Mouse (Mus musculus) liver, embryonic 15.5 days (tissue): ENCODE data around the gene Slc16a6. TPM values are rescaled to one million over a fixed set of nuclear protein-coding genes. Genes with fewer than 3 reads are reported as not detected.
A peak's percentile ranks its signal among the peaks of the same experiment; 100 is the strongest.

ENCODE experiments used
- ATAC-seq: fragments of 200-750 bp; cut with Nextera tagmentation; 2 replicates; pipeline ENCODE4 v1.8.0; 2017; ENCODE audit warnings: moderate number of reproducible peaks, mild to moderate bottlenecking, moderate library complexity; ENCODE audit not compliant: insufficient read depth
- H3K27ac ChIP-seq: fragments of 300-500 bp; sonication (generic); replicated peaks from 2 replicates; pipeline ENCODE4 v1.5.1; 2015; ENCODE audit warnings: mild to moderate bottlenecking, inconsistent platforms
- H3K27me3 ChIP-seq: fragments of 300-500 bp; sonication (generic); 2 replicates; pipeline ENCODE4 v1.6.1; 2015; ENCODE audit warnings: mild to moderate bottlenecking, inconsistent platforms
- H3K36me3 ChIP-seq: fragments of 300-500 bp; sonication (generic); replicated peaks from 2 replicates; pipeline ENCODE4 v1.6.1; 2015; ENCODE audit warnings: moderate library complexity, mild to moderate bottlenecking, inconsistent platforms
- H3K4me1 ChIP-seq: fragments of 300-500 bp; sonication (generic); replicated peaks from 2 replicates; pipeline ENCODE4 v1.6.1; 2015; ENCODE audit warnings: inconsistent platforms
- H3K4me2 ChIP-seq: fragments of 300-500 bp; sonication (generic); 2 replicates; pipeline ENCODE4 v1.6.1; 2015; ENCODE audit warnings: moderate library complexity, mild to moderate bottlenecking, inconsistent platforms
- H3K4me3 ChIP-seq: fragments of 300-500 bp; sonication (generic); replicated peaks from 2 replicates; pipeline ENCODE4 v1.5.1; 2015; ENCODE audit warnings: mild to moderate bottlenecking, inconsistent platforms
- H3K9ac ChIP-seq: fragments of 300-500 bp; sonication (generic); 2 replicates; pipeline ENCODE4 v1.6.1; 2015; ENCODE audit warnings: moderate library complexity, mild to moderate bottlenecking, inconsistent platforms
- H3K9me3 ChIP-seq: fragments of 300-500 bp; sonication (generic); replicated peaks from 2 replicates; pipeline ENCODE4 v1.6.1; 2016; ENCODE audit warnings: inconsistent platforms
- WGBS: fragments of 180-500 bp; shearing (Covaris S2); methylation state at CpG from one replicate; pipeline ENCODE4 v1.1.7; 2015; ENCODE audit warnings: mixed read lengths; ENCODE audit not compliant: insufficient replicate concordance; 5-methylcytosine and 5-hydroxymethylcytosine counted together
- polyA plus RNA-seq: library from polyadenylated mRNA; unstranded; fragments of >200 nt; fragmentation: Nextera tagmentation; extraction: Ambion mirVana; gene quantifications from 2 replicates; pipeline ENCODE4 v1.2.1, GENCODE M21; 2015

Gene Slc16a6
- polyA plus RNA-seq, 1 experiment from 2014 or later = 39.1 TPM

DNA sequence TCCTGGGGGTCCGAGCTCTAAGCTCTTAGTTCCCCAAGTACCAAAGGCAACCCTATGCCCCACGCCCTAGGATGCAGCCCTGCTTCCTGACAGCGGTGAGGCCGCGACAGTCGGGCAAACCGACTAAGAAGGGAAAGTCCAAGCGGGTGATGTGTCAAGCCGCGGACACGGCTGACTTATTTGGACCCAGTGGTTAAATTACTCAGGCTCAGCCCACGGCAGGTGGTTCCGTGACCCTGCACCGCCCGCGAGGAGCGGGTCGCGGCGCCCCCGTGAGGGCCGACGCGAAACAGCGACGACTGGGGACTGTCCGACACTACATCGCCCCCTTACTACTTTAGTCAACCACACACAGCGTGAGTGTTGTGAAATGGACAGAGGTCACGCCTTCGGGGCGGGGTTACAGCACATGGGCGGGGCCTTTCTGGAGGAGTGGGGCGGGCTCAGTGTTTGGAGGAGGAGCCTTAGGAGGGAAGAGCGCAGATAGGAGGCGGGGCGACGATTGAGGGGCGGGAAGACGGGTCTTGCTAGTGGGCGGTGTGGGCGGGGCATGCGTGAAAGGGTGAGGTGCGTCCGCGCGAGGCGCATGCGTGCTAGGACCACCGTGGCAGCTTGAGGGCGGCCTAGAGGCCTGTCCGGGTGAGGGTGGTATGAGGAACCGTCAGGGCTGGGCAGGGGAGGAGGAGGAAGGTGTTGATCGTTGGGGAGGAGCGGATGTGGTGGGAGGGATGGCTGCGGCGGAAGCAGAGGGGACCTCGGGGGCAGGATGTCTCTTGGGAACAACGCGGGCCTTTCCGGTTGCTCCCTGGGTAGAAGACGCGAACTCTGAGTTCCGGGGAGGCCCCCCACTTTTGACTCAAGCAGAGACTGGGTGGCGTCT is 47.8 kb downstream of the Slc16a6 start, which contains the start of gene Amz2:
Gene Amz2 (plus strand): TSS at position 555 of the 880 bp plus-strand sequence.
- Histone ChIP-seq H3K9me3 (no peaks in the 10 kb centered on the region), H3K4me2 (peak within 1 kb of the TSS; percentile 94), H3K4me3 (peak within 1 kb of the TSS; percentile 77), H3K27me3 (no peaks in the 10 kb centered on the region), H3K27ac (peak within 1 kb of the TSS; percentile 89), H3K4me1 (peaks cover 40% of the 10 kb centered on the region), H3K36me3 (peaks cover 20% of the 10 kb centered on the region), H3K9ac (peak within 1 kb of the TSS; percentile 67)
- ATAC-seq = peak; percentile 95
- under 1% methylated on average over 65 of the region's 65 CpGs for WGBS

DNA sequence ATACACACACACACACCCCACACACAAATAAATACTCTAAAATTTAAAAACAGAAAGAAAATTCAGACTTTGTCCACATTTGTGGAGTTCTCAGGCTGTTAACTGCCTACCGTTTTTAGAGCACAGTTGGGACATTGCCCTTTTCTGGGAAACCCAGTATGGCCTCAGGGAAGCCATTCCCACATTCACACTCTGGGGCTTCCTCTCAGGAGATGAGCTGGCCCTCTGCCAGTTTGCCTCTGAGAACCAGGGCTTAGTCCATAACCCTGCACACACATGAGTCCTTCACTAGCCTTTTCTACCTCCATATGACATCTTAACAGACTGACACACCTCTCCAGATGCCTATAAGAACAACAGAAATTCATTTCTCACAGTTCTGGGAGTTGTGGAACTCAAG is 50.1 kb downstream of the Slc16a6 start:
- Histone ChIP-seq H3K36me3 (no peaks in the 10 kb centered on the region), H3K27ac (no peak overlapping the region; the same call in 1 of the 2 replicates), H3K9me3 (no peaks in the 10 kb centered on the region), H3K4me3 (no peak overlapping the region), H3K27me3 (no peaks in the 10 kb centered on the region), H3K4me1 (peaks cover 40% of the 10 kb centered on the region), H3K9ac (no peak overlapping the region), H3K4me2 (no peak overlapping the region)
- no peak for ATAC-seq
- 57% methylated on average over 1 of the region's 1 CpGs for WGBS

DNA sequence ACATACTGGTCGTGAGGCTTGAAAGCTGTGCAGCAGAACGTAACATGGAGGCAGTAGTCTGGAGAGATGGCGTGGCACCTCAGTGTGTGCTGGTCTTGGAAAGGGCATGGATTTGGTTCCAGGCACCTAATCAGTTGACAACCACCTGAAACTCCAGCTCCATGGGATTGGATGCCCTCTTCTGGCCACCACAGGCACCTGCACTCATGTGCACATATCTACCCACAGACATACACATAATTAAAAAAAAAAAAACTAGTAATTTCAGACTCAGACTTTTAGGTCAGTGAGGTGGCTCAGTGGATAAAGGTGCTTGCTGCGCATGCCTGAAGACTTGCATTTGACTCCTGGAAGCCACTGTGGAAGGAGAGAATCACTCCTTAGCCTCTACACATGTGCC is 51.1 kb downstream of the Slc16a6 start:
- Histone ChIP-seq H3K27ac (no peak overlapping the region), H3K9me3 (no peaks in the 10 kb centered on the region), H3K36me3 (no peaks in the 10 kb centered on the region), H3K27me3 (no peaks in the 10 kb centered on the region), H3K4me3 (no peak overlapping the region), H3K4me1 (peaks cover 39% of the 10 kb centered on the region), H3K9ac (no peak overlapping the region), H3K4me2 (no peak overlapping the region)
- 88% methylated on average over 4 of the region's 4 CpGs for WGBS
- ATAC-seq = no peak

- no peaks in the 10 kb centered on the region for H3K9me3 ChIP-seq
- 67% methylated on average over 5 of the region's 5 CpGs for WGBS
- H3K27me3 ChIP-seq = no peaks in the 10 kb centered on the region
- no peaks in the 10 kb centered on the region for H3K36me3 ChIP-seq
- H3K4me3 ChIP-seq = no peak overlapping the region
- H3K27ac ChIP-seq = no peak overlapping the region
- no peak overlapping the region for H3K9ac ChIP-seq
- H3K4me1 ChIP-seq = peaks cover 28% of the 10 kb centered on the region
- no peak overlapping the region for H3K4me2 ChIP-seq
- ATAC-seq = no peak
Observed at GRCm38 (mm10) chr11:109421205-109421604, 52.2 kb downstream of the Slc16a6 start.

DNA sequence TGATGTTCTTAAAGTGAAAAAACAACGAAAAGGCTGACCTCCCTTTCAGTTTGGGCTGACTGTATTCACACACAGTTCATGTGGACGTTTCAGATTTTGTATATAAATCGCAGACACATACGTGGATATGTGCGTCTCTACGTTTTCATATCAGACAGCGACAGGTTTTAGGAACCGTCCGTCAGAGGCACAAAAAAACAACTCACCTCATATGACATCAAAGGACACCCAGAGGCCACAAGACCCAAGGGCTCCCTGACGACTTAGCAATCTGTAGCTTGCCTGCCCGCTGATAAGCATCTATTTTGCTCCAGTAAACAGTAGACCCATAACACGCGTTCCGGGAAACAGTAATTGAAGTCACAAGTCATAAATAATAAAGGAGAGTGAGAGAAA is 52.8 kb downstream of the Slc16a6 start:
- Histone ChIP-seq H3K27me3 (no peaks in the 10 kb centered on the region), H3K9me3 (no peaks in the 10 kb centered on the region), H3K4me3 (no peak overlapping the region), H3K4me1 (peaks cover 25% of the 10 kb centered on the region), H3K27ac (no peak overlapping the region), H3K36me3 (no peaks in the 10 kb centered on the region), H3K4me2 (0 out of 2 replicates have a peak overlapping the region, but pooled peaks have one; percentile 39), H3K9ac (no peak overlapping the region)
- WGBS = 57% methylated on average over 14 of the region's 14 CpGs
- no peak for ATAC-seq

DNA sequence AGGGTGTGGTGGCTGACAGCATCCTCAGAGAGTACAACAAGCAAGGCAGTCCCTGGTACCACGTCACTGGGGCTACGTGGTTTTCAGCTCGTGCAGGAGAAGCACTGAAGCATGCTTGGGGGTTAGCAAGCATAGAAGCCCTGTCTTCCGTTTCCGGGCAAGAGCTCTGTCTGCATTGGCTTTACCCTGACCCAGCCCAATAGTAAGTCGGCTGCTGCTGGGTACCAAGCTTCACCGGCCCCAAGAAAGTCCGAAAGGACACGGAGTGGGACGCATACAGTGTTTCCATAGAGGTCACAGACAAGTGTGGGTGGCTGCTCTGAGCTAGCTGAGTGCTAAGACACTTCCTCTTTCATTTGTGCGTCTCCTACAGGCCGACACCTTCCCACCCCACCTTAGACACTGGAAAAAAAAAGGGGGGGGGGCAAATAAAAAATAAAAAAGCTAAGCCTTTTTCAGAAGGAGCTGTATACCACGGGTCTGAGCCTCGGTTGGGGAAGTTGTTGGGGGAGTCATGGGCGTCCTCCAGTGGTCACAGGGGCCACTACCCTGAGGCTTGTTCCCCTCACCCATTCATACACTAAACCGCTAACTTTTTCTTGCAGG is 53.3 kb downstream of the Slc16a6 start:
- H3K9ac ChIP-seq = no peak overlapping the region
- peak overlapping the region; percentile 39 for H3K4me2 ChIP-seq
- no peak overlapping the region for H3K4me3 ChIP-seq
- no peak for ATAC-seq
- H3K36me3 ChIP-seq = no peaks in the 10 kb centered on the region
- no peaks in the 10 kb centered on the region for H3K27me3 ChIP-seq
- H3K9me3 ChIP-seq = no peaks in the 10 kb centered on the region
- peaks cover 20% of the 10 kb centered on the region for H3K4me1 ChIP-seq
- H3K27ac ChIP-seq = no peak overlapping the region
- 20% methylated on average over 16 of the region's 16 CpGs for WGBS

DNA sequence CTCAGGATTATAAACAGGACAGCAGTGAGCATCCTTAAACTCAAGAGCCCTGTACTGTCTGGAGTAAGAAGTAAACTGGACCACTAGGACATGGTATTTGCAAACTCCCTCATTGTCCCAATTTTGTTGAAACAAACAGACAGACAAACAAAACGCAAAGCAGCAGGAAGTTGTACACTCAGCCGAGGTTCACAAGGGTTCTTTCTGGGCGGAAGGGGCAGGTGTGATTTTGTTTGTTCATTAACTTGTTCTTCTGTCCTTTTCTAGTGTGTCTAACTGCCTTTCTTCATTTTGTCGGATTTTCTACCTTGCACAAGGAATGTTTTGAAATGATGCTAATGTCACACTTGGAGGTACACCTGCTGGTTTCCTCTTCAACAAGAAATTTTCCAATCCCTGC is 53.9 kb downstream of the Slc16a6 start:
- Histone ChIP-seq H3K4me1 (peaks cover 14% of the 10 kb centered on the region), H3K4me3 (no peak overlapping the region), H3K9ac (no peak overlapping the region), H3K4me2 (peak overlapping the region; percentile 39; the same call in 1 of the 2 replicates), H3K36me3 (no peaks in the 10 kb centered on the region), H3K27ac (no peak overlapping the region), H3K9me3 (no peaks in the 10 kb centered on the region), H3K27me3 (no peaks in the 10 kb centered on the region)
- 36% methylated on average over 4 of the region's 4 CpGs for WGBS
- no peak for ATAC-seq

DNA sequence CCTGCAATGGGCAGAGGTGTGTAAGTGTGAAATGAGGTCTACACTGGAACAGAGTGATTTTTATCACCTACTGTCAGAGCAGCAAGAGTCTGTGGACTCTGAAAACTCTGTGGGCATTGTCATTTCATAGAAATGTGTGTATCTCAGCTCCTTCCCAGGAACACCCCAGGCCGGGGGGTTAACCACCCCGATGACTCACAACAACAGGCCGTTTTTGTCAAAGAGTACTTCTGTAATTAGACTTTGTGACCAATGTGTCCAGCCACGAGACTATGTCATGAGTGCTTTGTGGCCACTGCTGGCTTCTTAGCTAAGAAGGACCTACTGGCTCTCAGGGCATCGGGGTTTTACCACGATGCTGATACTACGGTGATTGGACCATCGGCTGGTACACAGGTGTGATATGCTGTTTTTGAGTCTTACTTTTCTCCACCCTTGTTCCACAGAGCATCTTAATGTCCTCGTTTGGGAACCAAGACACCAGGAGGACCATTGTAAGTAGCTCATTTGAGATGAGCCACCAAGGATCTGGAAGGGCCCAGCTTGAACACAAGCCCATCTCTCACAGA is 55.8 kb downstream of the Slc16a6 start:
- H3K9ac ChIP-seq = no peak overlapping the region
- H3K27me3 ChIP-seq = no peaks in the 10 kb centered on the region
- WGBS = 60% methylated on average over 9 of the region's 9 CpGs
- H3K36me3 ChIP-seq = no peaks in the 10 kb centered on the region
- H3K4me1 ChIP-seq = no peaks in the 10 kb centered on the region; the same call in 1 of the 2 replicates
- no peak overlapping the region for H3K4me2 ChIP-seq
- ATAC-seq = no peak
- no peaks in the 10 kb centered on the region for H3K9me3 ChIP-seq
- H3K27ac ChIP-seq = no peak overlapping the region
- H3K4me3 ChIP-seq = no peak overlapping the region

DNA sequence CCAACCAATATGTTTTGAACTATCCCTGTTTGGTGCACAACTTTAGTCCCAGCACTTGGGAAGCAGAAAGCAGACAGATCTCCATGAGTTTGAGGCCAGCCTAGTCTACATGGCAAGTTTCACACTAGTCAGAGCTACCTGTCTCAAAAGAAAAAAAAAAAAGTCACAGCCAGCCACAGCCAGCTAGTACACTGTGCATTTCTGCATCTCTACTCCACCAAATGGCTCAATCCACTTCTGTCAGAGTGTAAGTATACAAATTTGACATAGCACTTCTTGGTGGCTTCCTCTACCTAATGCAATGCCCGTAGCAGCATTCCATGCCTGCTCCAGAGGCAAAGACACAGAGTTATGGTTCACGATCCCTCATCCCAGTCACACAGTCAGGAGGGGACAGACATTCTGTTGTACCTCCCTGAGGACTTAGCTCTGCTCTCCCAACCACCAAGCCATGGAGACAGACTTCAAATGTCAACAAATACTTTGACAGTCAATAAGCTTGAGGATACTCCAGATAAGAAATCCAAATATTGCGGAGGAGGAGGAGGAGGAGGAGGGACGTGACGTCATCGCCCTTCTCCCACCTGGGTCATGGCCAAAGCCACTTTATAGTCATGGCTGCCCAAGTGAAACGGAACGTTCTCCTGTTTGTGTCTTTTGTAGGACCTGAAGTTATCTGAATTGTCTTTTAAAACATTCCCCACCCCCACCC is 56.5 kb downstream of the Slc16a6 start:
- no peak overlapping the region for H3K9ac ChIP-seq
- no peaks in the 10 kb centered on the region; the same call in 1 of the 2 replicates for H3K4me1 ChIP-seq
- H3K27ac ChIP-seq = no peak overlapping the region
- no peaks in the 10 kb centered on the region for H3K36me3 ChIP-seq
- H3K27me3 ChIP-seq = no peaks in the 10 kb centered on the region
- 70% methylated on average over 8 of the region's 8 CpGs for whole genome bisulfite sequencing
- H3K9me3 ChIP-seq = no peaks in the 10 kb centered on the region
- H3K4me3 ChIP-seq = no peak overlapping the region
- H3K4me2 ChIP-seq = no peak overlapping the region
- no peak for ATAC-seq

DNA sequence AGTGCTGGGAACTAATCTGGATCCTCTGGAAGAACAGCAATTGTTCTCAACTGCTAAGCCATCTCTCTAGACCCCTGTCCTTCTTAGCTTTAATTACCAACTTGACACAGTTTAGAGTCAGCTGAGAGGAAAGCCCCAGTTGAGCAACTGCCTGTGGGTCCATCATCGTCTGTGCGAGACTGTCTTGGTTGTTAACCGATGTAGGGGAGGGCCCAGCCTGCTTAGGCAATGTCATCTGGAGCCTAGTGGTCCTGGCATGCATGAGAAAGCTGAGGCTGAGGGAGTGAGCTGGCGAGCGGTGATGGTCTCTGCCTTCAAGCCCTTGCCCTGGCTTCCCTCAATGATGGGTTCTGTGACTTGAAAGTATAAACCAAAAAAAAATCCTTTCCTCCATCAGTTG is 58.6 kb downstream of the Slc16a6 start:
- WGBS = 75% methylated on average over 5 of the region's 5 CpGs
- no peak overlapping the region for H3K4me3 ChIP-seq
- no peak overlapping the region for H3K4me2 ChIP-seq
- no peak for ATAC-seq
- no peaks in the 10 kb centered on the region; the same call in 1 of the 2 replicates for H3K4me1 ChIP-seq
- H3K9ac ChIP-seq = no peak overlapping the region
- H3K27me3 ChIP-seq = no peaks in the 10 kb centered on the region
- no peaks in the 10 kb centered on the region for H3K9me3 ChIP-seq
- no peaks in the 10 kb centered on the region for H3K36me3 ChIP-seq
- no peak overlapping the region for H3K27ac ChIP-seq

- no peaks in the 10 kb centered on the region; the same call in 1 of the 2 replicates for H3K4me1 ChIP-seq
- 62% methylated on average over 6 of the region's 6 CpGs for WGBS
- H3K4me3 ChIP-seq = no peak within 1 kb of the TSS
- no peak within 1 kb of the TSS for H3K4me2 ChIP-seq
- no peak within 1 kb of the TSS for H3K27ac ChIP-seq
- H3K36me3 ChIP-seq = no peaks in the 10 kb centered on the region
- H3K27me3 ChIP-seq = no peaks in the 10 kb centered on the region
- no peak within 1 kb of the TSS for H3K9ac ChIP-seq
- no peaks in the 10 kb centered on the region for H3K9me3 ChIP-seq
- ATAC-seq = no peak
Observed at GRCm38 (mm10) chr11:109413617-109414016, 59.8 kb downstream of the Slc16a6 start, which contains the start of gene 9930022D16Rik. Gene 9930022D16Rik, plus strand, starts transcription at chr11:109413917.
